Mouse (Mus musculus) olfactory bulb, adult 2 months (tissue): ENCODE measurements around the gene Rundc3a. TPM values are rescaled to one million over a fixed set of nuclear protein-coding genes. Genes with fewer than 3 reads are reported as not detected.

Source experiments
- H3K27ac ChIP-seq: fragments of 200-500 bp; 2 replicates; pipeline ENCODE4 v1.5.1; 2012; ENCODE audit warnings: low read depth, low read length; ENCODE audit not compliant: insufficient read depth
- H3K4me1 ChIP-seq: fragments of 200-500 bp; 2 replicates; pipeline ENCODE4 v1.6.1; 2012; ENCODE audit warnings: low read length; ENCODE audit not compliant: control insufficient read depth, insufficient read depth
- H3K4me3 ChIP-seq: fragments of 200-500 bp; 2 replicates; pipeline ENCODE4 v1.5.1; 2012; ENCODE audit warnings: mild to moderate bottlenecking, low read depth, low read length, moderate library complexity; ENCODE audit not compliant: insufficient read depth
- CTCF ChIP-seq: fragments of 200-500 bp; IDR thresholded peaks from 2 replicates; pipeline ENCODE4 v1.5.1; 2012; ENCODE audit warnings: low read depth, mild to moderate bottlenecking, low read length, moderate library complexity; ENCODE audit not compliant: insufficient read depth
- POLR2A ChIP-seq: fragments of 200-500 bp; IDR thresholded peaks from 2 replicates; pipeline ENCODE4 v1.6.1; 2012; ENCODE audit warnings: mild to moderate bottlenecking, low read depth, low read length, moderate library complexity; ENCODE audit not compliant: insufficient read depth
- WGBS: fragments of 180-500 bp; shearing (Covaris S2); methylation state at CpG from one replicate; pipeline ENCODE4 v1.1.7; 2018; 5-methylcytosine and 5-hydroxymethylcytosine counted together
- polyA plus RNA-seq: library from polyadenylated mRNA; stranded (reverse); fragments of >200 nt; gene quantifications from 2 replicates; pipeline ENCODE4 v1.2.4, GENCODE M21; 2012; ENCODE audit warnings: low replicate concordance; ENCODE audit not compliant: missing spikeins, insufficient read depth, insufficient read length

Rundc3a gene
- polyA plus RNA-seq, 1 experiment: not detected

DNA sequence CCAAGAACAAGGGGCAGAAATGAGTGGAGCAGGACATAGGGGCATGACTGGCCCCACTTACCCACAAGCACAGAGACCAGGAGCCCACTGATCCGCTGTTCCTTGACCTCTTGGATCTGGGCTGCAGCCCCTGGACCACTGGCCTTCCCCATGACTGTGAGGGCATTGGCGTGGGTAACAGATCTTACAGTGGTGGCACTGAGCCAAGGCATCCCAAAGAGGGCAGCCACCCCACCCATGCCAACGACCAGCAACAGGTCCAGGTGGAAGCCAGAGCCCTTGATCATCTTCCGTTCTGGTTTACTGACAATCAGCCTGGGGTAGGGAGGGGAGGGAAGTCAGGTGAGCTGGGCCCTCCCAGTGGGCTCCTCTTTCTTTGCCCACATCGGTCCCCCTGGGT is 40.8 kb upstream of the Rundc3a start:
- no peak overlapping the region for H3K27ac ChIP-seq
- no peaks in the 10 kb centered on the region; the same call in 1 of the 2 replicates for H3K4me1 ChIP-seq
- H3K4me3 ChIP-seq: no peak overlapping the region
- TF ChIP-seq POLR2A (no peak), CTCF (no peak)
- 42% methylated on average over 5 of the region's 5 CpGs for WGBS

DNA sequence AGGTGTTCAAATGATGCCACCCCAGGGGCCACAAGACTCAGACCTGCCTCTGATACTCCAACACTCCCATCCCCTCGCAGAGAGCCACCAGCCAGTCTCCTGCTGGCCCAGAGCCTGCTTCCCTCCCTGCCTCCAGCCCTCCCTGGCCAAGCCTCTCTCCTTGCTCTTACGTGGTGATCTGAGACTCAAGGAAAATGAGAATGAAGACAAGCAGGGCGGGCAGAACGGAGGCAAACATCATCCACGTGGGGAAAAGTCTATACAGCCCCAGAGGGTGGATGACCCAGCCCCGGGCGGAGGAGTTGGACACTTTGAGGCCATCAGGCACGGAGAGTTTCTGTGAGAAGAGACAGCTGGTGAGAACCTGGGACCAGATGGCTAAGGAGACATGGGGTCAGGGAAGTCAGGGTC is 40.2 kb upstream of the Rundc3a start:
- TF ChIP-seq POLR2A (no peak), CTCF (no peak)
- 43% methylated on average over 8 of the region's 8 CpGs for WGBS
- no peaks in the 10 kb centered on the region; the same call in 1 of the 2 replicates for H3K4me1 ChIP-seq
- no peak overlapping the region for H3K4me3 ChIP-seq
- H3K27ac ChIP-seq: no peak overlapping the region

DNA sequence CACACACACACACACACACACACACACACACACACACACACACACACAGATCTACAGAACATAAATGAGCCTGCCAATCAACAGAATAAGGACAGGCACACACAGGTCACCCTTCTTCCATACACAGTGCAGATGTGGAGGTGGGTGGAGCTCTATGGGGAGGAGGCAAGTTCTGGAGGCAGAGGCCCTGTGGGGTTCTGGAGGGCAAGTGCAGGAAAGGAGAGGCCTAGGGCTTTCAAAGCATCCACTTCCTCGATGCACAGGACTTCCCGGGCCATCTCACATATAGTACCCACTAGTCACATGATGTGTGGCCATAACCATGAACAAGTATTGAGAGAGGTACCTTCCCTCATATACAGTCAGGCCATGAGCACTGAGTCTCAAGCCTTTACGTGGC is 37.7 kb upstream of the Rundc3a start:
- H3K4me3 ChIP-seq: no peak overlapping the region
- no peak overlapping the region for H3K27ac ChIP-seq
- TF ChIP-seq CTCF (no peak), POLR2A (no peak)
- no peaks in the 10 kb centered on the region; the same call in 1 of the 2 replicates for H3K4me1 ChIP-seq
- WGBS: 86% methylated on average over 3 of the region's 3 CpGs

DNA sequence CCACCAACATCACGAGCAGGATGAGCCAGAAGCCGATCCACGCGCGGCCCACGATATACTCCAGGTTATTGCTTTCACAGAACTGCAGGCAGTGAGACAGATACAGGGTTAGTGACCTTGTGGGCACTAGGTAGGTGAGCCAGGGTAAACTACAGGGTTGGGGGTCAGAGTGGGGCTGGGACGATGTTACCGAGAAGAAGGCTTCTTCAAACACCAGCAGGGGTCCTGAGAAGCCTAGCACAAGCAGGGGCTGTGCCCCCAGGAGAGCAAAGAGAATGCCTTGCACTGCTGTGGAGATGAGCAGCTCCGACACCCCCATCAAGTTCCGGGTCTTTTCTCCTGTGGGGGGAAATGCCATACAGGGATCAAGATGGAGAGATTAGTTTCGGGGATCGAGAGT is 37.0 kb upstream of the Rundc3a start:
- TF ChIP-seq POLR2A: no peak
- TF ChIP-seq CTCF: no peak
- Histone ChIP-seq H3K4me1 (no peaks in the 10 kb centered on the region; the same call in 1 of the 2 replicates), H3K27ac (no peak overlapping the region), H3K4me3 (no peak overlapping the region)
- WGBS: 88% methylated on average over 12 of the region's 12 CpGs

DNA sequence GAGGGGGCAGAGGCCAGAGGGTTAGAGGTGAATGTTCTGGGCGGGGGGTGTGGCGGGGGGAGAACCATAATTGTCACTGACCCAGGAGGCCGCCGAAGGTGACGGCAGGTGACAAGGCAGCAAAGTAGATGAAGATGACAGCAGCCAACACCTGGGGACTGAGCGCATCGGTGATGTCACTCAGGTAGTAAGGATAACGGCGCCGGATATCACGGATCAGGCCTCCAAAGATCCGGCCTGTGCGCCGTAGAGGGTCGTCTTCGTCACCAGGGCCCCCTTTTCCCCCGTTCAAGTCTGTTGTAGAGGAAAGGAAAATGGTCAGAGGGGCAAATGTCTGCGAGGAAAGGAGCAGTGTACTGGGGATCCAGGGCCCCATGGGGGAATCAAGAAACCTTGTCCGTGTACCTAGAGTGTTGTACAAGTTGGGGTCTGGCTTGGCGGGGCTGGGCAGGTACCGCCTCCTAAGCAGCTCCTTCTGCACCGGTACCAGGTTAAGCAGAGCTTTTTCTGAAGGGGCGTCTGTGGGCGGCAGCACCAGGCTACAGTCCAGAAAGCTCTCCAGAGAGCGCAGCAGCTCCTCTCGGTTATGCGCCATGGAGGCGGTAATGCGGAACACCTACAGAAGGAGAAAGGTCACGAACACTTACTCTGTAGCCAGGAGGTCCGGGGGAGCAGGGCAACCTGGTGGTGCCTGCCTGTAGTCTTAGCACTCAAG is 36.4 kb upstream of the Rundc3a start:
- Histone ChIP-seq H3K27ac (no peak overlapping the region), H3K4me3 (no peak overlapping the region), H3K4me1 (no peaks in the 10 kb centered on the region; the same call in 1 of the 2 replicates)
- no peak for TF ChIP-seq CTCF
- 76% methylated on average over 31 of the region's 31 CpGs for WGBS

DNA sequence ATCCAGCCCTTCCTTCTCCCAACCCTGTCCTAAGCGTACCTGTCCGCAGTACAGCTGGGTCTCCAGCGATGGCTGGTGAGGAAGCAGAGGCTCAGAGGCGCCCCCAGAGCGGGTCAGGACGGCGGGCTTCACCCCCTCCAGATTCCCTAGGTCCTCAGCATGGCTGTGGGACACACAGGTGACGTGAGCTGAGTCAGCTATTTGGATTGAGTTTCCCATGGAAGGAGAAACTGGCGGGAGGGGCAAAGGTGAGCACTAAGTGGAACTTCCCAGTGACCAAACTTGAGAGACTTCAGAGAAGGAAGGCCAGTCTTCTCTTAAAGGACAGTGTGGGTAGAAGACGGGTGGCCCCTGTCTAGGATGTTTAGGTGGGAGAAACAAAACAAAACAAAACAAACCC is 34.8 kb upstream of the Rundc3a start:
- no peak for TF ChIP-seq CTCF
- TF ChIP-seq POLR2A: no peak
- H3K4me3 ChIP-seq: no peak overlapping the region
- WGBS: 84% methylated on average over 10 of the region's 10 CpGs
- no peaks in the 10 kb centered on the region for H3K4me1 ChIP-seq
- H3K27ac ChIP-seq: no peak overlapping the region

DNA sequence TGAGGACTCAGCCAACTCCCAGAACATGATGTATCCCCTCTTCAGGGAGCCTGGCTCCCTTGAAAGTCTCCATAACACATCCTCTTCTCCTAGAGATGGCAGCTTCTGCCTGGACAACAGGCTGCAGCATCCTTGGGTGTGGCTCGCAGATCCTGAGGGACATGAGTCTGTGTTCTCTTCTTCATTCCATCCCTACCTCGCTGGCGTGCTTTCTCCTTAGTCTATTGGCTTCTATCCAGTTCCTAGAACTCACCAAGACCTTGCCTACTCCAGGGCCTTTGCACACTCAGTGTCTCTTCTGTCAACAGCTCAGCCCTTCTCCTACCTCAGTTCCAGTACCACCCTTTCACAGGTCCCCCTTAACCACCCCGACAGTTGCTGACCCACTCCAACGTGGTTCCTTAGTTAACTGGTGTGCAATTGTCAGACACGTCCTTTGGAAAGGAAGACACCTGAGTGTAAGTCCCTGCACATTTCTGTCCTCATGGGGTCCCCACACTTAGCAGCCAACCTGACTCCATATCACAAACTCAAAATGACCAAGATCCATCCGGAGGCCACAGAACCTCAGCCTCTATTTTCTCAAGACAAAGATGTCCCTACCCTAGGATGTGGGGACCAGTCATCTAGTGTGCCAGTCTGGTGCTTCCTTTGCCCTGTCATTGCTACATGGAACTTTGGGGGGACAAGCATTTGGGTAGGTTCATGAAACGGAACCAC is 31.3 kb upstream of the Rundc3a start:
- H3K4me3 ChIP-seq: no peak overlapping the region
- no peak overlapping the region for H3K27ac ChIP-seq
- TF ChIP-seq POLR2A (no peak), CTCF (no peak)
- no peaks in the 10 kb centered on the region for H3K4me1 ChIP-seq
- WGBS: 90% methylated on average over 8 of the region's 8 CpGs

DNA sequence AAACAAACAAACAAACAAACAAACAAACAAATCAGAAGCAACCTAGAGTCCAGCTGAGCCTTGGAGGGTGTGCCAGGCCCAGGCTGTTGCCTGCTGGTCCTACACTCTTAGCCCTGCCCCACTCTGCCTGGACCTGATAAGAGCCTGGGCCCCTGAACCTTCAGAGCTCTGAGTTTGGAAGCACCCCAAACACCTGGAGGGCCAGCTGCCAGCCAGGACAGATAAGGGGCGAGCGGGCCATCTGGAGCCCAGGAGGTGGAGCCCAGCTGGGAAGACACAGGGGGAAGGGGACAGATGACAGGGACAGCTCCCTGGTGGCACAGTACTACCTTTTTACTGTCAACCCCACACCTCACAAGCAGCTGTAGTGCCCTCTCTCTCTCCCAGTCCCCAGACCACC is 29.6 kb upstream of the Rundc3a start:
- no peak for TF ChIP-seq CTCF
- TF ChIP-seq POLR2A: no peak

DNA sequence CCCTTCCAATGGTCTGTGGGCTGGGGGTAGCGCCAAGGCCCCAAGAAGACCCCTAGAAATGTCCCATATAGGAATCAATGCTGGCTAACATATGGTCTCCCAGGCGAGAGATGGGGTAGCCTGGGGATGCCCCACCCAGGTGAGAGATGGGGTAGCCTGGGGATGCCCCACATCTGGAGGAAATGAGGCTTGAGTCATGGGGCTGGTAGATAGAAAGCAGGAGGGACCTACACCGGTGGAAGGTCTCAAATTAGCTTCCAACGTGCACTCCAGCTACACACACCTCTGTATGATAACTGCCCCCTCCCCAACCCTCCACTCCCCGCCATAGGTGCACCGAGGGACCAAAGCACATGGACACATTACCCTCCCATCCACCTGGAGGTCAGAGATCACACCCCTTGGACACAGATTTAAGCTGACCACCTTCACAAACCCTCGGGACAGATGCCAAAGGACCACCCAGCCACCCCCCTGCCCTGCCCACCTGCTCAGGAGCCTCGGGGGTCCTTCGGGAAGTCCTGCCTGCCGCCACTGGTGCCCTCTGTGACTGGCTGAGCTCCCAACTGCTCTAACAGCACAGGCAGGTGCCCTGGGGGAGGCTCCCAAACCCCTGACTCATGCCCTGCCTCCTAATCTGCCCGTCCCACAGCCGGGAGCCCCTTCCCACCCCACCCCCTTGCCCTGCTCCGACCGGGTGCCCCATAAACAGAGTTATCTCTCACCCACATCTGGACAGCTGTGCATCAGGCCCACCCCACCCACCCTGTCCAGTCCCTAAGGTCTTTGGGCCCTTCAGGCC is 28.4 kb upstream of the Rundc3a start:
- Histone ChIP-seq H3K27ac (no peak overlapping the region), H3K4me3 (no peak overlapping the region), H3K4me1 (no peaks in the 10 kb centered on the region)
- TF ChIP-seq CTCF (no peak), POLR2A (no peak)
- 80% methylated on average over 14 of the region's 14 CpGs for WGBS

More for the DNA sequence above, 29.6 kb upstream of the Rundc3a start:
- H3K4me3 ChIP-seq: no peak overlapping the region
- no peak overlapping the region for H3K27ac ChIP-seq
- no peaks in the 10 kb centered on the region for H3K4me1 ChIP-seq
- 78% methylated on average over 2 of the region's 2 CpGs for WGBS
